7 mouse cellular contexts compared by ENCODE assay signal in genomic region chr6:22325364-22326072, GRCm38 (mm10). TPM values are rescaled to one million over a fixed set of nuclear protein-coding genes. Genes with fewer than 3 reads are reported as not detected.
DNase-seq lines count a peak whose midpoint lies in the region; ATAC-seq and TF ChIP-seq lines count a peak whose summit lies in the region.

No protein-coding gene starts in this region.

- no peaks in the 10 kb centered on the region for H3K36me3 ChIP-seq in intestine, embryonic 15.5 days
- peaks cover 24% of the 10 kb centered on the region for H3K36me3 ChIP-seq in limb, embryonic 10.5 days
- no peaks in the 10 kb centered on the region for H3K36me3 ChIP-seq in midbrain, embryonic 15.5 days (replicated peaks)

- ATAC-seq in frontal cortex, adult (ENCODE audit: low TSS enrichment), result peak; percentile 86
- ATAC-seq in intestine, embryonic 15.5 days, result peak; percentile 41
- peak; percentile 70 for ATAC-seq in midbrain, embryonic 15.5 days (replicated peaks)

- no peaks in the 10 kb centered on the region for H3K27me3 ChIP-seq in cerebellum, adult 2 months (ENCODE audit: control insufficient read depth, insufficient read depth, low read length)
- no peaks in the 10 kb centered on the region for H3K27me3 ChIP-seq in intestine, embryonic 15.5 days (replicated peaks)
- no peaks in the 10 kb centered on the region for H3K27me3 ChIP-seq in limb, embryonic 10.5 days (ENCODE audit: low read depth, poor library complexity, severe bottlenecking)
- no peaks in the 10 kb centered on the region for H3K27me3 ChIP-seq in midbrain, embryonic 15.5 days (replicated peaks)

- no peak for TF ChIP-seq POLR2A in cerebellum, adult 2 months (IDR thresholded peaks at IDR 0.05; ENCODE audit: borderline replicate concordance, insufficient read depth, low read length)

- H3K4me1 ChIP-seq in cerebellum, adult 2 months (ENCODE audit: control insufficient read depth, insufficient read depth, low read length), result no peaks in the 10 kb centered on the region
- H3K4me1 ChIP-seq in intestine, embryonic 15.5 days (replicated peaks), result 0 out of 2 replicates have a peak, but pooled peaks cover 6% of the 10 kb centered on the region
- H3K4me1 ChIP-seq in limb, embryonic 10.5 days, result 0 out of 2 replicates have a peak, but pooled peaks cover 2% of the 10 kb centered on the region
- 0 out of 2 replicates have a peak, but pooled peaks cover 5% of the 10 kb centered on the region for H3K4me1 ChIP-seq in midbrain, embryonic 15.5 days

- H3K27ac ChIP-seq in cerebellum, adult 2 months (ENCODE audit: insufficient read depth, low read length), result no peak overlapping the region
- H3K27ac ChIP-seq in intestine, embryonic 15.5 days, result no peak overlapping the region
- no peak overlapping the region for H3K27ac ChIP-seq in limb, embryonic 10.5 days
- no peak overlapping the region for H3K27ac ChIP-seq in midbrain, embryonic 15.5 days

- no peak overlapping the region for H3K4me2 ChIP-seq in intestine, embryonic 15.5 days (replicated peaks)
- H3K4me2 ChIP-seq in midbrain, embryonic 15.5 days, result no peak overlapping the region

- H3K4me3 ChIP-seq in cerebellum, adult 2 months (replicated peaks; ENCODE audit: insufficient read depth, low read depth, low read length), result no peak overlapping the region
- no peak overlapping the region for H3K4me3 ChIP-seq in intestine, embryonic 15.5 days (replicated peaks)
- H3K4me3 ChIP-seq in limb, embryonic 10.5 days, result no peak overlapping the region
- no peak overlapping the region for H3K4me3 ChIP-seq in midbrain, embryonic 15.5 days

- WGBS in cerebellum, adult 2 months, result 53% methylated on average over 13 of the region's 13 CpGs
- 55% methylated on average over 13 of the region's 13 CpGs for WGBS in intestine, embryonic 15.5 days
- 63% methylated on average over 13 of the region's 13 CpGs for WGBS in limb, embryonic 10.5 days
- WGBS in midbrain, embryonic 15.5 days, result 57% methylated on average over 13 of the region's 13 CpGs

- DNase-seq in WW6 (ENCODE audit: low read depth, low spot score), result peak; percentile 22
- peak; percentile 46 to 73 for DNase-seq in cerebellum, adult 2 months
- peak; percentile 82 for DNase-seq in limb, embryonic 10.5 days (ENCODE audit: low spot score)
- peak; percentile 66 to 81 for DNase-seq in spleen, postnatal 10 days (ENCODE audit: low spot score in 2 of 2)

- no peak overlapping the region for H3K9ac ChIP-seq in intestine, embryonic 15.5 days
- H3K9ac ChIP-seq in midbrain, embryonic 15.5 days, result no peak overlapping the region

- no peaks in the 10 kb centered on the region for H3K9me3 ChIP-seq in intestine, embryonic 15.5 days
- no peaks in the 10 kb centered on the region for H3K9me3 ChIP-seq in limb, embryonic 10.5 days (replicated peaks)
- no peaks in the 10 kb centered on the region for H3K9me3 ChIP-seq in midbrain, embryonic 15.5 days

- TF ChIP-seq CTCF in cerebellum, adult 2 months (IDR thresholded peaks at IDR 0.05; ENCODE audit: borderline replicate concordance, insufficient read depth, low read depth, low read length), result peak; percentile 92

RNA-seq across cellular contexts. Expression of gene Fam3c, which starts 30.5 kb away (rescaled TPM):
- 19.1 and 22.9 TPM in 2 replicates for polyA plus RNA-seq in cerebellum, adult 2 months (2012; rRNA removed)
- 45.8 and 48.1 TPM in 2 replicates for polyA plus RNA-seq in intestine, embryonic 15.5 days (2015; fragmentation: Nextera tagmentation; extraction: Ambion mirVana)
- polyA plus RNA-seq in limb, embryonic 10.5 days (2016; fragmentation: Nextera tagmentation; extraction: Ambion mirVana), result 27.4 and 28.8 TPM in 2 replicates
- polyA plus RNA-seq in midbrain, embryonic 15.5 days (2015; fragmentation: Nextera tagmentation; extraction: Ambion mirVana), result 77.8 and 79.4 TPM in 2 replicates

RNA-seq across cellular contexts. Expression of gene Wnt16, which starts 37.5 kb away (rescaled TPM):
- polyA plus RNA-seq in cerebellum, adult 2 months (2012; rRNA removed), result 0.80 and 1.8 TPM in 2 replicates
- 0.30 and 0.52 TPM in 2 replicates for polyA plus RNA-seq in intestine, embryonic 15.5 days (2015; fragmentation: Nextera tagmentation; extraction: Ambion mirVana)
- polyA plus RNA-seq in limb, embryonic 10.5 days (2016; fragmentation: Nextera tagmentation; extraction: Ambion mirVana), result 1.4 and 2.3 TPM in 2 replicates
- 0.77 TPM in 2 replicates for polyA plus RNA-seq in midbrain, embryonic 15.5 days (2015; fragmentation: Nextera tagmentation; extraction: Ambion mirVana)

Comparison
In these comparisons a context has a peak if more than half of its experiments do, and no peak if none do; other contexts are left out.
1. DNase-seq: peak in every context shown above with its lines; median percentile 82 in limb, embryonic 10.5 days; 74 in spleen, postnatal 10 days; 60 in cerebellum, adult 2 months; 22 in WW6.